ENCODE assay signal across 19 mouse cellular contexts in the genomic region with DNA sequence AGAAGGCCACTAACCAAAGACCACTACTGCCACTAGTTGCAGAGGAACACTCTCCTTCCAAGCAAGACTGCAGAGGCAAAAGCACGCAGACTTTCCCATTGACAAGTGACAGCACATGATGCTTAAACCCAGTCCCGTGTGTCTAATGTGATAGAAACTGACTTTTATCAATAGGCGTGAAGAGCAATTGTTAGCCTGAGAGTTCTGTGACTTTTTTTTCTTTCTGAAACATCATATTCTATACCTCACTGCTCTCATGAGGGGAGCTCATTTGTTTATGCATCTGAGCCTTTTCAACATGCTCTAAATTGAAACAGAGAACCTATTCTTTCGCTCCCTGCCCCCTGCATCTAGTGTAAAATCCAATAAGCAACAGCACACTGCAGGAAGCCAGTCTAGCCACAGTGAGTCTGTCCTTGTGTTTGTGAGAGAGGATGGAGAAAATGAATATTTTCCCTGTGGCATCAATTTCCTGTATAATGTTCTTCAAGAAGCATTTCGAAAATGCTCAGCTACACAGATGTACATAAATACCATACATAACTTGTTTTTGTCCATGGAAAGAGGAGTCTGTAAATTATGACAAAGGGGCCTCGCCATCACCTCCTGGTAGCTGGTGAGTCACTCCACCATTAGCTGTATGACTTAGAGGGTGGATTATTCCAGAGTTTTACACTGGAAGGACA. TPM values are rescaled to one million over a fixed set of nuclear protein-coding genes. Genes with fewer than 3 reads are reported as not detected.
DNase-seq lines count a peak whose midpoint lies in the region; ATAC-seq and TF ChIP-seq lines count a peak whose summit lies in the region.
"Had no signal": no experiment of that assay in that cellular context is flagged by ENCODE, and none has a peak within 500 bp of the region (broad histone marks: within the 10 kb centered on the region; RNA-seq: fewer than 3 reads in every experiment).

No protein-coding gene starts in this region.

- no peak overlapping the region for H3K27ac ChIP-seq in neural tube, embryonic 11.5 days (ENCODE audit: low read depth, low read length)
- H3K27ac ChIP-seq in hindbrain, embryonic 12.5 days, result 0 out of 2 replicates have a peak overlapping the region, but pooled peaks have one; percentile 24
- H3K27ac ChIP-seq in small intestine, adult 2 months (ENCODE audit: insufficient read depth, low read depth, low read length), result peak overlapping the region; percentile 59; the same call in 1 of the 2 replicates
- H3K27ac ChIP-seq: limb, embryonic 13.5 days; liver, embryonic 14.5 days; stomach, postnatal 0 days had no signal

- WGBS in neural tube, embryonic 11.5 days, result 65% methylated on average over 6 of the region's 6 CpGs
- 40% methylated on average over 6 of the region's 6 CpGs for WGBS in hindbrain, embryonic 12.5 days
- WGBS in small intestine, adult 2 months, result 89% methylated on average over 6 of the region's 6 CpGs

- no peaks in the 10 kb centered on the region for H3K9me3 ChIP-seq in neural tube, embryonic 11.5 days (ENCODE audit: control insufficient read depth, low read length)
- no peaks in the 10 kb centered on the region for H3K9me3 ChIP-seq in hindbrain, embryonic 12.5 days (replicated peaks)
- H3K9me3 ChIP-seq: limb, embryonic 13.5 days had no signal

- ATAC-seq in neural tube, embryonic 11.5 days (ENCODE audit: insufficient read depth, low FRiP score, low TSS enrichment), result peak; percentile 67; the same call in 1 of the 2 replicates
- peak; percentile 82 for ATAC-seq in hindbrain, embryonic 12.5 days (ENCODE audit: low FRiP score)

- H3K36me3 ChIP-seq in neural tube, embryonic 11.5 days (ENCODE audit: control insufficient read depth, insufficient read depth, low read length), result no peaks in the 10 kb centered on the region
- H3K36me3 ChIP-seq in hindbrain, embryonic 12.5 days, result no peaks in the 10 kb centered on the region
- no peaks in the 10 kb centered on the region for H3K36me3 ChIP-seq in small intestine, adult 2 months (ENCODE audit: control insufficient read depth, insufficient read depth, low read length)
- H3K36me3 ChIP-seq: limb, embryonic 13.5 days had no signal

- DNase-seq in neural tube, embryonic 11.5 days (ENCODE audit: low spot score), result peak; percentile 18
- no peak for DNase-seq in neural tube, embryonic 10.5 days (ENCODE audit: extremely low spot score, low spot score)
- peak; percentile 46 for DNase-seq in NIH3T3 (ENCODE audit: low read depth)
- no peak for DNase-seq in layer of hippocampus, postnatal 25 days (ENCODE audit: extremely low spot score in 1 of 2, low spot score in 1 of 2)
- DNase-seq in frontal cortex, postnatal 10 days (ENCODE audit: low spot score in 2 of 2), result no peak
- DNase-seq in layer of hippocampus, postnatal 10 days (ENCODE audit: low spot score in 2 of 2), result no peak
- DNase-seq: cerebellum, adult 9-11 months; gastrocnemius, postnatal 25 days; heart, postnatal 10 days; kidney, adult 2 months; kidney, postnatal 25 days; right cerebral cortex, postnatal 14 days; thymus, postnatal 25 days had no signal

- no peaks in the 10 kb centered on the region for H3K4me1 ChIP-seq in neural tube, embryonic 11.5 days (ENCODE audit: control insufficient read depth, insufficient read depth, low read length)
- 0 out of 2 replicates have a peak, but pooled peaks cover 12% of the 10 kb centered on the region for H3K4me1 ChIP-seq in hindbrain, embryonic 12.5 days
- H3K4me1 ChIP-seq in small intestine, adult 2 months (ENCODE audit: control insufficient read depth, insufficient read depth, insufficient read length, low read length), result peaks cover 9% of the 10 kb centered on the region; the same call in 1 of the 2 replicates
- H3K4me1 ChIP-seq: limb, embryonic 13.5 days had no signal

- no peak overlapping the region for H3K9ac ChIP-seq in neural tube, embryonic 11.5 days (ENCODE audit: low read length)
- H3K9ac ChIP-seq in hindbrain, embryonic 12.5 days, result no peak overlapping the region
- H3K9ac ChIP-seq: limb, embryonic 13.5 days; liver, embryonic 14.5 days had no signal

- no peak for TF ChIP-seq CTCF in small intestine, adult 2 months (IDR thresholded peaks at IDR 0.05; ENCODE audit: extremely low read depth, insufficient read length, insufficient replicate concordance, low read depth, low read length)

- H3K27me3 ChIP-seq in neural tube, embryonic 11.5 days (ENCODE audit: control insufficient read depth, insufficient read depth, low read length), result no peaks in the 10 kb centered on the region
- H3K27me3 ChIP-seq in hindbrain, embryonic 12.5 days, result no peaks in the 10 kb centered on the region
- H3K27me3 ChIP-seq in small intestine, adult 2 months (ENCODE audit: control insufficient read depth, insufficient read depth, low read length), result no peaks in the 10 kb centered on the region
- H3K27me3 ChIP-seq: limb, embryonic 13.5 days had no signal

- no peak overlapping the region for H3K4me2 ChIP-seq in neural tube, embryonic 11.5 days (ENCODE audit: low read depth)
- H3K4me2 ChIP-seq in hindbrain, embryonic 12.5 days (replicated peaks), result no peak overlapping the region
- H3K4me2 ChIP-seq: limb, embryonic 13.5 days had no signal

- H3K4me3 ChIP-seq in neural tube, embryonic 11.5 days (ENCODE audit: low read depth, low read length), result no peak overlapping the region
- no peak overlapping the region for H3K4me3 ChIP-seq in hindbrain, embryonic 12.5 days
- H3K4me3 ChIP-seq in small intestine, adult 2 months (ENCODE audit: low read depth, low read length), result no peak overlapping the region
- H3K4me3 ChIP-seq: limb, embryonic 13.5 days; myocyte had no signal

- no peak for TF ChIP-seq POLR2A in small intestine, adult 2 months (IDR thresholded peaks at IDR 0.05; ENCODE audit: low read depth, low read length)

RNA-seq across cellular contexts. Expression of gene Lekr1, which starts 38.9 kb away (rescaled TPM):
- polyA plus RNA-seq in neural tube, embryonic 11.5 days (2014; fragmentation: Nextera tagmentation; extraction: Ambion mirVana), result 6.2 and 6.9 TPM in 2 replicates
- 7.6 and 8.3 TPM in 2 replicates for polyA plus RNA-seq in hindbrain, embryonic 12.5 days (2016; fragmentation: Nextera tagmentation; extraction: Ambion mirVana)
- 0.32 TPM in 1 of 2 replicates, not detected in the other for polyA plus RNA-seq in small intestine, adult 2 months (2012; rRNA removed)
- 1 to 10 TPM; 5.6 to 6.8 TPM for total RNA-seq in layer of hippocampus, postnatal 25 days (2021)
- 1 to 10 TPM; 6.9 to 7.2 TPM for total RNA-seq in layer of hippocampus, postnatal 10 days (2021)

Comparison
In these comparisons a context has a peak if more than half of its experiments do, and no peak if none do; other contexts are left out.
1. DNase-seq: peak in neural tube, embryonic 11.5 days (single experiment) and NIH3T3 (single experiment); none in neural tube, embryonic 10.5 days (single experiment), layer of hippocampus, postnatal 25 days (0 of 2), frontal cortex, postnatal 10 days (0 of 2) and layer of hippocampus, postnatal 10 days (0 of 2).